Mouse (Mus musculus): ENCODE measurements around the gene Efna1. TPM values are rescaled to one million over a fixed set of nuclear protein-coding genes. Genes with fewer than 3 reads are reported as not detected.

Gene Efna1
- polyA plus RNA-seq, 1 experiment, result 36.7 TPM

Other genes with a start within 250 kb of the Efna1 start
- gene Rusc1, start 187.8 kb downstream of the Efna1 start, polyA plus RNA-seq (2012; rRNA removed), result 38.4 and 45.6 TPM in 2 replicates
- not detected in 2 replicates for gene Gm43738, start 180.0 kb downstream of the Efna1 start, polyA plus RNA-seq (2012; rRNA removed)
- 187 and 221 TPM in 2 replicates for gene Fdps, start 179.2 kb downstream of the Efna1 start, polyA plus RNA-seq (2012; rRNA removed)
- 6.5 and 10.3 TPM in 2 replicates for gene Pklr, start 145.0 kb downstream of the Efna1 start, polyA plus RNA-seq (2012; rRNA removed)
- 0.77 and 1.1 TPM in 2 replicates for gene Hcn3, start 120.9 kb downstream of the Efna1 start, polyA plus RNA-seq (2012; rRNA removed)
- 67.9 and 68.0 TPM in 2 replicates for gene Clk2, start 116.3 kb downstream of the Efna1 start, polyA plus RNA-seq (2012; rRNA removed)
- 105 and 120 TPM in 2 replicates for gene Scamp3, start 103.7 kb downstream of the Efna1 start, polyA plus RNA-seq (2012; rRNA removed)
- gene Fam189b, start 98.0 kb downstream of the Efna1 start, polyA plus RNA-seq (2012; rRNA removed), result 12.9 and 14.1 TPM in 2 replicates
- gene Gba, start 78.2 kb downstream of the Efna1 start, polyA plus RNA-seq (2012; rRNA removed), result 140 and 143 TPM in 2 replicates
- gene Thbs3, start 66.0 kb downstream of the Efna1 start, polyA plus RNA-seq (2012; rRNA removed), result 30.0 and 40.7 TPM in 2 replicates
- gene Mtx1, start 54.1 kb downstream of the Efna1 start, polyA plus RNA-seq (2012; rRNA removed), result 150 and 153 TPM in 2 replicates
- gene Muc1, start 52.1 kb downstream of the Efna1 start, polyA plus RNA-seq (2012; rRNA removed), result 0.69 and 1.5 TPM in 2 replicates
- gene Krtcap2, start 35.2 kb downstream of the Efna1 start, polyA plus RNA-seq (2012; rRNA removed), result 120 and 144 TPM in 2 replicates
- 3.0 and 3.3 TPM in 2 replicates for gene Trim46, start 34.8 kb downstream of the Efna1 start, polyA plus RNA-seq (2012; rRNA removed)
- gene Dpm3, start 21.8 kb downstream of the Efna1 start, polyA plus RNA-seq (2012; rRNA removed), result 481 and 623 TPM in 2 replicates
- gene Slc50a1, start 10.6 kb downstream of the Efna1 start, polyA plus RNA-seq (2012; rRNA removed), result 264 and 294 TPM in 2 replicates
- gene Efna3, start 41.8 kb upstream of the Efna1 start, polyA plus RNA-seq (2012; rRNA removed), result 5.2 and 7.3 TPM in 2 replicates
- gene Efna4, start 56.9 kb upstream of the Efna1 start, polyA plus RNA-seq (2012; rRNA removed), result 13.7 and 15.0 TPM in 2 replicates
- 170 and 223 TPM in 2 replicates for gene Adam15, start 68.9 kb upstream of the Efna1 start, polyA plus RNA-seq (2012; rRNA removed)
- 2.5 and 3.1 TPM in 2 replicates for gene Dcst2, start 80.8 kb upstream of the Efna1 start, polyA plus RNA-seq (2012; rRNA removed)
- gene Dcst1, start 84.1 kb upstream of the Efna1 start, polyA plus RNA-seq (2012; rRNA removed), result 3.6 and 4.3 TPM in 2 replicates
- 71.3 and 87.9 TPM in 2 replicates for gene Zbtb7b, start 113.6 kb upstream of the Efna1 start, polyA plus RNA-seq (2012; rRNA removed)
- gene Lenep, start 121.7 kb upstream of the Efna1 start, polyA plus RNA-seq (2012; rRNA removed), result not detected in 2 replicates
- gene Flad1, start 130.7 kb upstream of the Efna1 start, polyA plus RNA-seq (2012; rRNA removed), result 41.9 and 47.7 TPM in 2 replicates
- 51.7 and 55.1 TPM in 2 replicates for gene Cks1b, start 137.2 kb upstream of the Efna1 start, polyA plus RNA-seq (2012; rRNA removed)
- gene Shc1, start 137.3 kb upstream of the Efna1 start, polyA plus RNA-seq (2012; rRNA removed), result 114 and 118 TPM in 2 replicates
- 38.0 and 43.3 TPM in 2 replicates for gene Pygo2, start 149.1 kb upstream of the Efna1 start, polyA plus RNA-seq (2012; rRNA removed)
- 63.7 and 69.4 TPM in 2 replicates for gene Pbxip1, start 155.6 kb upstream of the Efna1 start, polyA plus RNA-seq (2012; rRNA removed)
- 75.1 and 82.0 TPM in 2 replicates for gene Pmvk, start 173.4 kb upstream of the Efna1 start, polyA plus RNA-seq (2012; rRNA removed)
- gene Kcnn3, start 239.0 kb upstream of the Efna1 start, polyA plus RNA-seq (2012; rRNA removed), result 1.5 and 2.6 TPM in 2 replicates